In genomic region chr6:39206581-39207461, GRCm38 (mm10) we compare ENCODE assay signal across 8 mouse cellular contexts. TPM values are rescaled to one million over a fixed set of nuclear protein-coding genes. Genes with fewer than 3 reads are reported as not detected.
DNase-seq lines count a peak whose midpoint lies in the region; ATAC-seq lines count a peak whose summit lies in the region.

Gene Kdm7a, minus strand, starts transcription at chr6:39206789.

- H3K4me2 ChIP-seq in hindbrain, embryonic 12.5 days (replicated peaks), result peak within 1 kb of the TSS; percentile 77

- DNase-seq in NIH3T3 (ENCODE audit: low read depth), result peak; percentile 97
- peak; percentile 93 to 95 for DNase-seq in cerebellum, postnatal 10 days
- DNase-seq in frontal cortex, postnatal 10 days (ENCODE audit: low spot score in 2 of 2), result peak; percentile 78 to 86
- peak; percentile 80 to 84 for DNase-seq in layer of hippocampus, postnatal 14 days (ENCODE audit: low spot score in 2 of 2)
- peak; percentile 90 for DNase-seq in lung, postnatal 10 days
- DNase-seq in ovary, postnatal 14 days (ENCODE audit: low spot score), result peak; percentile 82
- DNase-seq in thymus, postnatal 10 days (ENCODE audit: low spot score in 2 of 2), result peak; percentile 84 to 88

- H3K4me1 ChIP-seq in hindbrain, embryonic 12.5 days, result peaks cover 18% of the 10 kb centered on the region

- H3K36me3 ChIP-seq in hindbrain, embryonic 12.5 days, result no peaks in the 10 kb centered on the region

- no peaks in the 10 kb centered on the region for H3K9me3 ChIP-seq in hindbrain, embryonic 12.5 days (replicated peaks)

- peak within 1 kb of the TSS; percentile 98 for H3K27ac ChIP-seq in hindbrain, embryonic 12.5 days

- peak within 1 kb of the TSS; percentile 99 for H3K9ac ChIP-seq in hindbrain, embryonic 12.5 days

- under 1% methylated on average over 100 of the region's 124 CpGs for WGBS in hindbrain, embryonic 12.5 days

- no peaks in the 10 kb centered on the region for H3K27me3 ChIP-seq in hindbrain, embryonic 12.5 days

- ATAC-seq in hindbrain, embryonic 12.5 days (ENCODE audit: low FRiP score), result peak; percentile 86

- peak within 1 kb of the TSS; percentile 92 for H3K4me3 ChIP-seq in hindbrain, embryonic 12.5 days

RNA-seq across cellular contexts. Expression of gene Kdm7a, which starts in this region (rescaled TPM):
- 21.3 and 22.2 TPM in 2 replicates for polyA plus RNA-seq in hindbrain, embryonic 12.5 days (2016; fragmentation: Nextera tagmentation; extraction: Ambion mirVana)
- total RNA-seq in layer of hippocampus, postnatal 14 days (2021), result 10 to 100 TPM; 29.8 to 33.0 TPM

Comparison
In these comparisons a context has a peak if more than half of its experiments do, and no peak if none do; other contexts are left out.
1. Peak in every context shown above with its lines: DNase-seq, ATAC-seq, H3K4me3 ChIP-seq and H3K27ac ChIP-seq.